Mouse (Mus musculus) intestine, embryonic 16.5 days (tissue): ENCODE measurements around the gene Apopt1. TPM values are rescaled to one million over a fixed set of nuclear protein-coding genes. Genes with fewer than 3 reads are reported as not detected.

ENCODE experiments used
- ATAC-seq: fragments of 200-750 bp; cut with Nextera tagmentation; 2 replicates; pipeline ENCODE4 v1.8.0; 2017; ENCODE audit warnings: moderate TSS enrichment, moderate library complexity
- H3K27ac ChIP-seq: fragments of 300-500 bp; sonication (generic); 2 replicates; pipeline ENCODE4 v1.5.1; 2014; ENCODE audit warnings: mild to moderate bottlenecking, low read length
- H3K27me3 ChIP-seq: fragments of 300-500 bp; sonication (generic); replicated peaks from 2 replicates; pipeline ENCODE4 v1.6.1; 2014; ENCODE audit warnings: low read length, control low read depth, mixed read lengths; ENCODE audit not compliant: control insufficient read depth, insufficient read depth
- H3K36me3 ChIP-seq: fragments of 300-500 bp; sonication (generic); 2 replicates; pipeline ENCODE4 v1.6.1; 2014; ENCODE audit warnings: low read length, control low read depth; ENCODE audit not compliant: control insufficient read depth, insufficient read depth
- H3K4me1 ChIP-seq: fragments of 300-500 bp; sonication (generic); 2 replicates; pipeline ENCODE4 v1.6.1; 2014; ENCODE audit warnings: low read length, control low read depth, mixed read lengths; ENCODE audit not compliant: control insufficient read depth, insufficient read depth
- H3K4me2 ChIP-seq: fragments of 300-500 bp; sonication (generic); 2 replicates; pipeline ENCODE4 v1.6.1; 2014; ENCODE audit warnings: low read depth, low read length, control low read depth
- H3K4me3 ChIP-seq: fragments of 300-500 bp; sonication (generic); 2 replicates; pipeline ENCODE4 v1.5.1; 2014; ENCODE audit warnings: mild to moderate bottlenecking, low read length
- H3K9ac ChIP-seq: fragments of 300-500 bp; sonication (generic); 2 replicates; pipeline ENCODE4 v1.6.1; 2014; ENCODE audit warnings: low read depth, low read length
- H3K9me3 ChIP-seq: fragments of 300-500 bp; sonication (generic); 2 replicates; pipeline ENCODE4 v1.6.1; 2016; ENCODE audit warnings: low read length, control low read depth; ENCODE audit not compliant: control insufficient read depth
- WGBS: fragments of 180-500 bp; shearing (Covaris S2); extraction: QIAGEN DNeasy Blood & Tissue Kit; methylation state at CpG from one replicate; pipeline ENCODE4 v1.1.7; 2014; 5-methylcytosine and 5-hydroxymethylcytosine counted together
- polyA plus RNA-seq: library from polyadenylated mRNA; unstranded; fragments of >200 nt; fragmentation: Nextera tagmentation; extraction: Ambion mirVana; gene quantifications from 2 replicates; pipeline ENCODE4 v1.2.1, GENCODE M21; 2015

The Apopt1 gene
- polyA plus RNA-seq, 1 experiment from 2014 or later = 56.2 TPM

GRCm38 (mm10) chr12:111670371-111670971, 42.6 kb upstream of the Apopt1 start:
- H3K27me3 ChIP-seq = no peaks in the 10 kb centered on the region
- H3K36me3 ChIP-seq = no peaks in the 10 kb centered on the region
- H3K4me1 ChIP-seq = peaks cover 41% of the 10 kb centered on the region
- peak overlapping the region; percentile 62 for H3K4me3 ChIP-seq
- H3K9ac ChIP-seq = peak overlapping the region; percentile 78
- peak overlapping the region; percentile 88 for H3K4me2 ChIP-seq
- WGBS = 19% methylated on average over 29 of the region's 29 CpGs
- ATAC-seq = no peak; the same call in 1 of the 2 replicates
- H3K27ac ChIP-seq = peak overlapping the region; percentile 53; the same call in 1 of the 2 replicates
- no peaks in the 10 kb centered on the region for H3K9me3 ChIP-seq

DNA sequence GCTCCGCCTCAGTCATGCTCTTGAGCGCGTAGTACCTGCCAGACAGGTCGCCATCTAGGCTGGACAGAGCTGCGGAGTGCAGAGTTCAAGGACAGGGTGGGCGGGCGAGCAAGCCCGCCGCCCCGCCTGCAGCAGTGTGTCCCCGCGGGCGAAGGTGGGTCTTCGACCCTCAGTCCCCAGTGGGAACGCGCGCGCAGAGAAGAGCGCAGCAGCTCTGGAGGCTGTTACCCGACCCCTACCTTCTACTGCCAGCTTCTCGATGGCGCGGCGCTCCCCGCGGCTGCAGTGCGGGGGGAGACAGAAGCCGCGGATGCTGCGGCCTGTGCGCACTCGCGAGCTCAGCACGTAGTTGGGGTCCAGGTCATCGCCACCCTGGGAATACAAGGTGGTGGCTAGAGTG, 42.1 kb upstream of the Apopt1 start:
- H3K36me3 ChIP-seq = no peaks in the 10 kb centered on the region
- peak overlapping the region; percentile 88 for H3K4me2 ChIP-seq
- no peak; the same call in 1 of the 2 replicates for ATAC-seq
- peaks cover 44% of the 10 kb centered on the region for H3K4me1 ChIP-seq
- H3K9ac ChIP-seq = peak overlapping the region; percentile 78
- H3K9me3 ChIP-seq = no peaks in the 10 kb centered on the region
- 2% methylated on average over 35 of the region's 35 CpGs for WGBS
- H3K27ac ChIP-seq = peak overlapping the region; percentile 53; the same call in 1 of the 2 replicates
- H3K4me3 ChIP-seq = peak overlapping the region; percentile 62
- H3K27me3 ChIP-seq = no peaks in the 10 kb centered on the region

DNA sequence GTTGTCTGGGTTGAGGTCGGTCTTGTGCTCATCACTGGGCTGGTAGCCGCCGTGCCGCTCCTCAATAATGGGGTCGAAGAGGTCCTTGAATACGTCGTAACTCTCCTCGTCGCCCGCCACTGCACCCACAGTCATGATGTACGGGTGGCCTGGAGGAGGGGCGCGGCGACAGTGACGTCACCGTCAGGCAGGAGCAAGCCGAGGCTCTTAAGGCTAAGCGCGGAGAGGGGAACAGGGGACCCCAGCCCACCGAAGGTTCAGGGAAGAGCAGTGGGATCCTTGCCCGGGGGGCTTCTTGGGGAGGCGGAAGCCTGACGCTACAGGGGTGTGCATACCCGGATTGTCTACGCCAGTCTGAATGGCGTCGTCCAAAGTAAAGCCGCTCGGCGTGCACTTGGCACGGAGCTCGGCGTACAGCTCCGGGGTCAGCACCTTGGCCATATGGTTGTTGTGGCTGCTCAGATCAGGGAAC, 41.6 kb upstream of the Apopt1 start:
- peak; percentile 14; the same call in 1 of the 2 replicates for ATAC-seq
- Histone ChIP-seq H3K36me3 (no peaks in the 10 kb centered on the region), H3K9me3 (no peaks in the 10 kb centered on the region), H3K27me3 (no peaks in the 10 kb centered on the region), H3K9ac (peak overlapping the region; percentile 78), H3K4me2 (peak overlapping the region; percentile 88), H3K4me1 (peaks cover 48% of the 10 kb centered on the region), H3K4me3 (peak overlapping the region; percentile 62), H3K27ac (peak overlapping the region; percentile 53)
- under 1% methylated on average over 34 of the region's 34 CpGs for WGBS

DNA sequence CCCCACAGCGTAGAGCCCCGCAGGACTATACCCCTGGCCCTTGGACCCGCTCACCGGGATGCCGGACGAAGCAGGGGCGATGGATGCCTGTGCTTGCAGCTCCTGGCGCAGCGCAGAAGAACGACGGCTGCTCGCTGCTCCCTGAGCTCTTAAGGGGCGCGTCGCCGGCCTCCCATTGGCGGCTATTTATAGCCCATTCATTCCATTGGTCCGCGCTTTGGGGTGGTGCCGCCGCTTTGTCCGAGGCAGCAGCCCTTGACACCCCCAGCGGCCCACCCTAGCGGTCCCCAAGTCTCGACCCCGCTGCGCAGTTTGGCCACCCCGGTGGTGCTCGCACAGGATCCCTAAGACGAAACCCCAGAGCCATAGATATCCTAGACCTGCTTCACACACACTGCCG, 40.9 kb upstream of the Apopt1 start, which contains the start of gene Ckb:
TSS of gene Ckb (minus strand) at position 163 of the 400 bp plus-strand sequence.
- H3K36me3 ChIP-seq = no peaks in the 10 kb centered on the region
- H3K27ac ChIP-seq = peak within 1 kb of the TSS; percentile 53
- H3K4me1 ChIP-seq = peaks cover 51% of the 10 kb centered on the region
- WGBS = under 1% methylated on average over 31 of the region's 31 CpGs
- H3K27me3 ChIP-seq = no peaks in the 10 kb centered on the region
- peak within 1 kb of the TSS; percentile 62 for H3K4me3 ChIP-seq
- H3K9ac ChIP-seq = peak within 1 kb of the TSS; percentile 78
- H3K4me2 ChIP-seq = peak within 1 kb of the TSS; percentile 88
- ATAC-seq = peak; percentile 47
- H3K9me3 ChIP-seq = no peaks in the 10 kb centered on the region

GRCm38 (mm10) chr12:111672581-111672980, 40.5 kb upstream of the Apopt1 start:
- H3K4me1 ChIP-seq = peaks cover 55% of the 10 kb centered on the region
- WGBS = 15% methylated on average over 12 of the region's 12 CpGs
- no peak for ATAC-seq
- H3K4me2 ChIP-seq = peak overlapping the region; percentile 88
- H3K4me3 ChIP-seq = peak overlapping the region; percentile 62
- H3K36me3 ChIP-seq = no peaks in the 10 kb centered on the region
- H3K27me3 ChIP-seq = no peaks in the 10 kb centered on the region
- no peaks in the 10 kb centered on the region for H3K9me3 ChIP-seq
- peak overlapping the region; percentile 78 for H3K9ac ChIP-seq
- no peak overlapping the region for H3K27ac ChIP-seq

- ATAC-seq = no peak
- Histone ChIP-seq H3K4me3 (no peak overlapping the region), H3K27ac (peak overlapping the region; percentile 88), H3K27me3 (no peaks in the 10 kb centered on the region), H3K36me3 (no peaks in the 10 kb centered on the region), H3K4me1 (peaks cover 53% of the 10 kb centered on the region), H3K9me3 (no peaks in the 10 kb centered on the region), H3K4me2 (no peak overlapping the region), H3K9ac (peak overlapping the region; percentile 8; the same call in 1 of the 2 replicates)
- WGBS = 36% methylated on average over 2 of the region's 2 CpGs
Observed at GRCm38 (mm10) chr12:111674850-111675486, 38.1 kb upstream of the Apopt1 start.

GRCm38 (mm10) chr12:111675797-111676580, 37.1 kb upstream of the Apopt1 start:
- H3K4me2 ChIP-seq = peak overlapping the region; percentile 26; the same call in 1 of the 2 replicates
- no peaks in the 10 kb centered on the region for H3K27me3 ChIP-seq
- H3K9me3 ChIP-seq = no peaks in the 10 kb centered on the region
- peak overlapping the region; percentile 99 for H3K27ac ChIP-seq
- H3K4me1 ChIP-seq = peaks cover 46% of the 10 kb centered on the region
- H3K9ac ChIP-seq = peak overlapping the region; percentile 48
- 56% methylated on average over 6 of the region's 6 CpGs for WGBS
- H3K36me3 ChIP-seq = no peaks in the 10 kb centered on the region; the same call in 1 of the 2 replicates
- no peak overlapping the region for H3K4me3 ChIP-seq
- peak; percentile 62 for ATAC-seq

GRCm38 (mm10) chr12:111677421-111677820, 35.6 kb upstream of the Apopt1 start:
- H3K4me1 ChIP-seq = peaks cover 50% of the 10 kb centered on the region
- no peaks in the 10 kb centered on the region for H3K9me3 ChIP-seq
- no peaks in the 10 kb centered on the region; the same call in 1 of the 2 replicates for H3K36me3 ChIP-seq
- WGBS = 18% methylated on average over 5 of the region's 5 CpGs
- H3K9ac ChIP-seq = peak overlapping the region; percentile 79
- peak overlapping the region; percentile 73 for H3K4me3 ChIP-seq
- ATAC-seq = peak; percentile 15
- H3K27ac ChIP-seq = peak overlapping the region; percentile 99
- H3K4me2 ChIP-seq = peak overlapping the region; percentile 92
- H3K27me3 ChIP-seq = no peaks in the 10 kb centered on the region
